In genomic region chr17:88062860-88063580, GRCm38 (mm10) we compare ENCODE assay signal across 8 mouse cellular contexts. TPM values are rescaled to one million over a fixed set of nuclear protein-coding genes. Genes with fewer than 3 reads are reported as not detected.
DNase-seq lines count a peak whose midpoint lies in the region; ATAC-seq and TF ChIP-seq lines count a peak whose summit lies in the region.

No protein-coding gene starts in this region.

- H3K9ac ChIP-seq in kidney, embryonic 15.5 days: peak overlapping the region; percentile 100; the same call in 1 of the 2 replicates
- peak overlapping the region; percentile 30; the same call in 1 of the 2 replicates for H3K9ac ChIP-seq in hindbrain, embryonic 16.5 days (ENCODE audit: low read depth, low read length)
- H3K9ac ChIP-seq in midbrain, embryonic 16.5 days (ENCODE audit: low read depth, low read length): peak overlapping the region; percentile 95

- H3K27me3 ChIP-seq in kidney, embryonic 15.5 days: no peaks in the 10 kb centered on the region
- H3K27me3 ChIP-seq in hindbrain, embryonic 16.5 days (replicated peaks; ENCODE audit: control insufficient read depth, insufficient read depth, low read length): no peaks in the 10 kb centered on the region
- no peaks in the 10 kb centered on the region for H3K27me3 ChIP-seq in midbrain, embryonic 16.5 days (ENCODE audit: control insufficient read depth, insufficient read depth, low read depth, low read length)

- ATAC-seq in kidney, embryonic 15.5 days (replicated peaks; ENCODE audit: low FRiP score): no peak
- ATAC-seq in hindbrain, embryonic 16.5 days: no peak
- no peak for ATAC-seq in midbrain, embryonic 16.5 days
- ATAC-seq in erythroid progenitor cell, adult 5-6 weeks (replicated peaks; ENCODE audit: low FRiP score, poor library complexity, severe bottlenecking): no peak

- H3K36me3 ChIP-seq in kidney, embryonic 15.5 days: 0 out of 2 replicates have a peak, but pooled peaks cover 2% of the 10 kb centered on the region
- H3K36me3 ChIP-seq in hindbrain, embryonic 16.5 days (ENCODE audit: control insufficient read depth, insufficient read depth, low read length): no peaks in the 10 kb centered on the region
- no peaks in the 10 kb centered on the region for H3K36me3 ChIP-seq in midbrain, embryonic 16.5 days (ENCODE audit: control insufficient read depth, insufficient read depth, low read length)

- TF ChIP-seq CTCF in cortical plate, adult 2 months (IDR thresholded peaks at IDR 0.05; ENCODE audit: extremely low read depth, insufficient read depth, low read length): no peak

- no peak for DNase-seq in kidney, postnatal 10 days
- DNase-seq in cerebellum, adult 9-11 months: no peak
- DNase-seq in adrenal gland, adult 18-20 months (ENCODE audit: low spot score in 2 of 2): no peak

- H3K9me3 ChIP-seq in kidney, embryonic 15.5 days (replicated peaks): no peaks in the 10 kb centered on the region
- H3K9me3 ChIP-seq in hindbrain, embryonic 16.5 days (ENCODE audit: control insufficient read depth, low read length): no peaks in the 10 kb centered on the region
- H3K9me3 ChIP-seq in midbrain, embryonic 16.5 days (replicated peaks; ENCODE audit: control insufficient read depth, low read length, poor library complexity, severe bottlenecking): no peaks in the 10 kb centered on the region

- H3K4me2 ChIP-seq in kidney, embryonic 15.5 days: peak overlapping the region; percentile 65
- H3K4me2 ChIP-seq in hindbrain, embryonic 16.5 days (ENCODE audit: low read length): peak overlapping the region; percentile 63
- peak overlapping the region; percentile 81 for H3K4me2 ChIP-seq in midbrain, embryonic 16.5 days (ENCODE audit: low read length)

- peak overlapping the region; percentile 99 for H3K4me3 ChIP-seq in kidney, embryonic 15.5 days (replicated peaks)
- H3K4me3 ChIP-seq in cortical plate, adult 2 months (ENCODE audit: insufficient read depth, low read length): peak overlapping the region; percentile 53; the same call in 1 of the 2 replicates
- peak overlapping the region; percentile 96 for H3K4me3 ChIP-seq in hindbrain, embryonic 16.5 days (ENCODE audit: low read length)
- peak overlapping the region; percentile 92 for H3K4me3 ChIP-seq in midbrain, embryonic 16.5 days (ENCODE audit: low read depth, low read length)

- no peak overlapping the region for H3K27ac ChIP-seq in kidney, embryonic 15.5 days
- H3K27ac ChIP-seq in cortical plate, adult 2 months (ENCODE audit: insufficient read depth, low read length): no peak overlapping the region
- no peak overlapping the region for H3K27ac ChIP-seq in hindbrain, embryonic 16.5 days (ENCODE audit: low read depth, low read length)
- H3K27ac ChIP-seq in midbrain, embryonic 16.5 days (ENCODE audit: low read length): no peak overlapping the region

- TF ChIP-seq POLR2A in cortical plate, adult 2 months (IDR thresholded peaks at IDR 0.05; ENCODE audit: extremely low read depth, insufficient read depth, low read length): no peak

- 19% methylated on average over 8 of the region's 8 CpGs for WGBS in kidney, embryonic 15.5 days
- 21% methylated on average over 8 of the region's 8 CpGs for WGBS in hindbrain, embryonic 16.5 days
- WGBS in midbrain, embryonic 16.5 days: 15% methylated on average over 8 of the region's 8 CpGs

- peaks cover 15% of the 10 kb centered on the region for H3K4me1 ChIP-seq in kidney, embryonic 15.5 days
- peaks cover 5% of the 10 kb centered on the region for H3K4me1 ChIP-seq in cortical plate, adult 2 months (ENCODE audit: control insufficient read depth, insufficient read depth, low read length)
- peaks cover 19% of the 10 kb centered on the region for H3K4me1 ChIP-seq in hindbrain, embryonic 16.5 days (ENCODE audit: control insufficient read depth, insufficient read depth, low read depth, low read length)
- peaks cover 24% of the 10 kb centered on the region for H3K4me1 ChIP-seq in midbrain, embryonic 16.5 days (ENCODE audit: control insufficient read depth, insufficient read depth, low read length)

RNA-seq across cellular contexts. Expression of gene Fbxo11, which starts 2.1 kb away (rescaled TPM):
- 15.9 and 16.4 TPM in 2 replicates for polyA plus RNA-seq in kidney, embryonic 15.5 days (2015; fragmentation: Nextera tagmentation; extraction: Ambion mirVana)
- 70.5 and 70.9 TPM in 2 replicates for polyA plus RNA-seq in cortical plate, adult 2 months (2012; rRNA removed)
- 21.3 and 23.7 TPM in 2 replicates for polyA plus RNA-seq in hindbrain, embryonic 16.5 days (2015; fragmentation: Nextera tagmentation; extraction: Ambion mirVana)
- 28.1 and 29.7 TPM in 2 replicates for polyA plus RNA-seq in midbrain, embryonic 16.5 days (2015; fragmentation: Nextera tagmentation; extraction: Ambion mirVana)
- 10.1 and 16.2 TPM in 2 replicates for total RNA-seq in erythroid progenitor cell, adult 5-6 weeks (2015; ENCODE audit: low replicate concordance)
- total RNA-seq in erythroid progenitor cell, adult 5-6 weeks (2017; ENCODE audit: low replicate concordance): 5.9 and 14.4 TPM in 2 replicates
- 10 to 100 TPM; 53.0 to 69.0 TPM for total RNA-seq in adrenal gland, adult 18-20 months (2021)

Comparison
In these comparisons a context has a peak if more than half of its experiments do, and no peak if none do; other contexts are left out.
1. H3K9ac ChIP-seq: peak in every context shown above with its lines; median percentile 100 in kidney, embryonic 15.5 days; 95 in midbrain, embryonic 16.5 days; 30 in hindbrain, embryonic 16.5 days.